Mouse (Mus musculus) spleen, adult 18-20 months (tissue): ENCODE data around the gene Ppp2r1b.

Experiments used
- DNase-seq, 2 experiments: peaks; one replicate each; pipeline ENCODE4 v3.0.0; 2022; ENCODE audit warnings: mixed read lengths in 2 of 2

Gene Ppp2r1b

DNA sequence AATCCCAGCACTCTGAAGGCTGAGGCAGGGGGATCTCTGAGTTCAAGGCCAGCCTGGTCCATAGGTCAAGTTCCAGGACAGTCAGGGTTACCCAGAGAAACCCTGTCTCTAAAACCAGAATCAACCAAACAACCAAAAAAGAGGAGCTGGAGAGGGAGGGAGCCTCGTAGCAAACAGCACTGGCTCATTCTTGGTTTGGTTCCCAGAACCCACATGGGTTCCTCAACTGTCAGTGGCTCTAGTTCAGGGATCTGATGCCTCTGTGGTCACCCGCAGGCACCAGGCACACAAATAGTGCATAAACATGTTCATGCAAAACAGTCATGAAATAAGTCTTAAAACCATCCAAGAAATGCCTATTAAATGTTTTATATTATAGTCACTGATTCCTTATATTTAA is 23.1 kb downstream of the Ppp2r1b start:
- DNase-seq, result no peak

DNA sequence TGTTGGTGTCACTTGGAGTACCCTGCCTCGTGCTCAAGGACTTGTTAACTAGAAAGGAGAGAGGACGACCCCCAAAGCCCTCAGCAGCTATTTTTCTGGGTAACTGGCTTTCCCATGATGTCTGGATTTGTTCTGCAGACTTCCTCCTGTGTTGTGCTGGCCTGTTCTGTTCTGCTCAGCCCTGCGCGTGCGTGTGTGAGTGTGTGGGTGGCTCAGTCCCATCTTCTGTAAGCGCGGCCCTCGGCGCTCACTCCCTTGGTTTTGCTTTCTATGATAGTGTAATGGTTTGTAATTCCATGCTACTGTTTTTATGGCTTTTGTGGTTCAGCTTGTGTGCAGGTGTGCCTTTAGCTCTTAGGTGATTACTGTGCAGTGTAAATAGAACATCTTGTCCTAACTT is 28.1 kb downstream of the Ppp2r1b start:
- no peak for DNase-seq

- no peak for DNase-seq
Measured at GRCm38 (mm10) chr9:50874031-50874430, 28.9 kb downstream of the Ppp2r1b start.

DNA sequence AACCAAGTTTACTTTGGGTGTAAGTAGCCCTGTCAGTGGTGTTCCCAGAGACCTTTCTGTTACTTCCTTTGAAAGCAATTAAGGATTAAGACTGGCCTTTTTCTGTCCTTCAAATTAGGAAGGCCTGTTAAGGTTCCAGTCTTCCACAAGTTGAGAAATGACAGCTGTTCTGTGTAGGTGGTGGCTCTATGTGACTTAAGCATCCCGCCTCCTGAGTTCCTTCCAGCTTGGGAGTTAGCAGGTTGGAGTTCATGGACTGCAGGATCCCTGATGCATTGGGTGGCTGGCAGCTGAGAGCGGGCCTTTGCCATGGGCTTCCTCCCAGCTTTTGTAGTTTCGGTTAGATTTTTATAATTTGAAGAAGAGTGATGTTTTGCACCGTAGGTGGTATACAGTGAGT is 30.4 kb downstream of the Ppp2r1b start:
- no peak for DNase-seq

DNA sequence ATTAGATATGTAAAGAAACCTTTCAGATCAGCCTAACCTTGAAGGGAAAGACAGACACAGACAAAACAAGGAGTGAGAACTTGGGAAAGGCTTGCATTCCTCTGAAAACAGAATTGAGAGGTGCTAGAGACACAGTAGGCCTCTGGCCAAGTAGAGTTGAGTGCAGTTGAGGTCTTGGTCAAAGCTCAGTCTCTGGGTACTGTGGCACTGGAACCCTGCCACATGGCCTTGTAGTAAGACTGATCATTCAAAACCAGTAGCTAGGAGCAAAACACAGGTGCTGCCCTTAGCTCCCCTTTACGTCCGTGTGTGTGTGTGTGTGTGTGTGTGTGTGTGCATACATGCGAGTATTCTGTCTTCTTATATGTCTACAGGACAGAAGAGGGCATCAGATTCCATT is 31.2 kb downstream of the Ppp2r1b start:
- no peak for DNase-seq

DNA sequence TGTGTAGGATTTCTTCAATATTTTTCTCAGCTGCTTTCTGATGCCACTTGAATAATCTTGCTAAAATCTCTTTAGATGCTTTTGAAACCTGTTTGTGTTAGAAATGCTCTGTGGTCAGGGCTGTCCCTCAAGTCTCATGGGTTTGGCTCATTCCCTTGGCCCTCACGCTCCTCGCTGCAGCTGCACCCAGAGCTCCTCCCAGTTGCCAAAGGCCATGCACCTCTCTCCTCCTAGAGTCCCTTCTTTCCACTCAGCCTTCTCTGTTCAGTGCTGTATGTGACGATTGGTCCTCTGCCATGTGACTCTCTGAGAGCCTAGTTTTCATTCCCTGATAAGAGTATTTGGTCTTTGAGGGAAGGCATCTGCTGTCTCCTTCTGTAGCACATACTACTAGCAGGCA is 32.3 kb downstream of the Ppp2r1b start:
- DNase-seq, result no peak

DNA sequence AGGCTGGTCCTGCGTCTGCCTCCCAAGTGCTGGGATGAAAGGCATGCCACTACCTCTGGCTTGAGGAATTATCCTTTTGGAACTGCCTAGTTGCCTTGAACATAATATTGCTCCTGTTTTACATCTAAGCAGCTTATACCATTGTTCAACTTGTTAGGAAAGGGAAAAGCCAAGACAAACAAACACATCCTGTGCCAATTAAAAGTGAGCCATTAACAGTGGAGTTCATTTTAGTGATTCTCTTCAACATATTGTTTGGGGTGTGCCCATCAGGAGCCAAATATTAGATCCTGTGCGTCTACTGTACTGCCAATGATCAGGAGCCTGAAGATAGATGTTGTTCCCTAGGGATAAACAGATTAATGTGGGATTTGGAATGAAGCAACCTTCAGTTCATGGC is 37.1 kb downstream of the Ppp2r1b start:
- DNase-seq, result no peak

DNA sequence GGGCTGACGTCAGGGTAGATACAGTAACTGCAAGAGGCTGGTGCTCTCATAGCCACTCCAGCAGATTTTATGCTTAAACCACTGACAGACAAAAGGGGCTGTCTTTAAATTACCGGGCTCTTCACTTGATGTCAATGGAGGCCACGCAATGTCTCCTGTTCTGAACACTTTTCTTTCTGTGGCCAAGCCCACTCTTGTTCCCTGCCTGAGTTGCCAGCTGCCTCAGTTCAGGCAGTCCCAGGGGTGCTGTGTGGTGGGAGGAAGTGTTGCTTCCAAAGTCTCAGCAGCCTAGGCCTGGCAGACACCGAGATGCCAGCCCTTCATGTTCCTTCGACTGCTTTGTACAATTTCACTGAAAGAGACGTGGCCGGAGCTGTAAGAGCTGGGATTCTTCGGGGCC is 39.0 kb downstream of the Ppp2r1b start:
- no peak for DNase-seq

GRCm38 (mm10) chr9:50884741-50885599 is 39.9 kb downstream of the Ppp2r1b start:
- no peak for DNase-seq

GRCm38 (mm10) chr9:50885600-50885987 is 40.5 kb downstream of the Ppp2r1b start:
- DNase-seq, result no peak

GRCm38 (mm10) chr9:50886870-50887269 is 41.8 kb downstream of the Ppp2r1b start:
- DNase-seq, result no peak

GRCm38 (mm10) chr9:50887351-50887750 is 42.2 kb downstream of the Ppp2r1b start:
- no peak for DNase-seq

GRCm38 (mm10) chr9:50889211-50889610 is 44.1 kb downstream of the Ppp2r1b start:
- DNase-seq, result no peak

DNA sequence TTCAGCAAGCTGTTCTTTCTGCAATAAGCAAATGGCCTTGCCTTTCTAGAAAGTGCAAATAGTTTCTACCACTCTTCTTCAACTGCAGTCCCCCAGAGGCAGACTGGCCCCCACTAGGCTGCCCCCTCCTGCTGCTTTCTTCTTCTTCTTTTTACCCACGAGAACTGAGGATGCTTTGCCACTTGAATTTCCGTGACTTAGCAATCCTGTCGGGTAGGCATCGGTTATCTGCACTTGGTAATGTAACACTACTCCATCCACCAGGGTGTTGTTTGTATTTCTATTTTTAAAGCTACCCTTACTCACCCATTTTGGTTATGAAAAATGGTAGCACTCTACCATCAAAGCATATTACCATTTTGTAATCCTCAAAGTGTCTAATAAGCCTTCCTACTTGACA is 44.9 kb downstream of the Ppp2r1b start:
- DNase-seq, result no peak

DNA sequence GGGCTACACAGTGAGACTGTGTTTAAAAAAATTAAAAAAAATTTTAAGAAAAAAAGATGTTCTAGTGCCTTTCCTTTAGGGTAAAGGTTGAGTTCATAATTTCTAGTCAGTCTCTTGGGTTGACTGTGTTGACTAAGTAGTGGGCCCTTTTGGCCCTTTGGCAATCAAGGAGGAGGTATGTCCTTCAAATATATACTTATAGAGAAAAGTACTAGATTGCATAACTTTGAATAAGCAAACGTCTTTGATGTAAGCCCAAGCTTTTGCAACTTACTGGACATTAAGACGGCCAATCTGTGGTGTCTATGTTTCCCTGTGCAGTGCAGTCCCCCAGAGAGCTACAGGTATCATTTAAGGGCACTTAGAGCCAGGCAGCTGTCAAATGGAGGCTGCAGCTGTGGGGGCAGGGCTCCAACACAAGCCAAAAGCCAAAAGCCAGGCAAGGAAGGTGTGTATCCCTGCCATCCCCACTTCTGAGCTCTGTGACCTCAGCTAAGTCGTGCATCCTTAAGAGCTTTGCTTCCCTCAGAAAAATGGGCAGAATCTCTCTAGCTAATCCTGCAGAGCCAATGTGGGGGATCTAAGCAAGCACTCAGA is 45.5 kb downstream of the Ppp2r1b start:
- DNase-seq, result no peak

- DNase-seq, result no peak
Measured at GRCm38 (mm10) chr9:50893665-50894064, 48.6 kb downstream of the Ppp2r1b start.

GRCm38 (mm10) chr9:50900026-50900920 is 55.2 kb downstream of the Ppp2r1b start:
- DNase-seq, result no peak

DNA sequence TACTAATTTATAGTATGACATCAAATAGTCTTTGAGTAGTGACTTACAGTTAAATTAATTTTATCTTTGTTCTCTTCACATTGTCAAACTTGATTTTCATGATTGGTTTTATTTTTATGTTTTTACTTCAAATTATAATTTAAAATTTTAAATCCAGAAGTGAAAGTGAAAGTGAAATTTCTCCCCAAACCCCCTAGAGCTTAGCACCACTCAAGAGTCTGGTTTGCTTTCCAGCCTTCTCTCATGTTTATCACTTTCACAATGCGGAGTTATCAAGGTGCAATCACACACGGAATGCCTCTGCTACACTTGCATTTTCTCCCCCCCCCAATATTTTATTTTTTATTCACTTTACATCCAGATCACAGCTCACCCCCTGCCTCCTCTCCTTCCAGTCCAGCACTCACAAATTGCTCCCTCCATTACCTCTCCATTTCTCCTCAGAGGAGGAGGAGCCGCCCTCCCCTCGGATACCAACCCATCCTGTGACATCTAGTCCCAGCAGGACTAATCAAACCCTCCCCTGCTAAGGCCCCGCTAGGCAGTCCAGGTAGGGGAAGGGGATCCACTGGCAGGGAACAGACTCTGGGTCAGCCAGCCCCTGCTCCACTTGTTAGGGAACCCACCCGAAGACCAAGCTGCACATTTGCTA is 59.2 kb downstream of the Ppp2r1b start:
- DNase-seq, result no peak

DNA sequence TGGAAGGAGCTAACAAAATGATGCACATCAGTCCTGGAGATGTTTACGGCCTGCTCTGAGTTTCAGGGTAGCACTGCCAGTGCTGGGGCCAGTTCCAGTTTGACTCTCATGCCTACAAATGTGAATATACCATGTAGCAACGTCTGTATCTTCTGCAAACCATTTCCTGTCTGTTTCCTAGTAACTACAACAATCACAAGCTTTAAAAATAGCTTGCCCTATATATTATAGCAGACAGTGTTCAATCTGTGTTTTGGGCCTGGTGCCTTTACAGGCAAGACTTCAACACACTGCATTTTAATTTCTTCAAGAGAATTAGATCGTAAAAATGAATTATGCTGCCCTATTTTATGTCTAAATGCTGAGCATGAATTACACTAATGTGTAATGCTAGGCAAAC is 60.2 kb downstream of the Ppp2r1b start:
- DNase-seq, result no peak

DNA sequence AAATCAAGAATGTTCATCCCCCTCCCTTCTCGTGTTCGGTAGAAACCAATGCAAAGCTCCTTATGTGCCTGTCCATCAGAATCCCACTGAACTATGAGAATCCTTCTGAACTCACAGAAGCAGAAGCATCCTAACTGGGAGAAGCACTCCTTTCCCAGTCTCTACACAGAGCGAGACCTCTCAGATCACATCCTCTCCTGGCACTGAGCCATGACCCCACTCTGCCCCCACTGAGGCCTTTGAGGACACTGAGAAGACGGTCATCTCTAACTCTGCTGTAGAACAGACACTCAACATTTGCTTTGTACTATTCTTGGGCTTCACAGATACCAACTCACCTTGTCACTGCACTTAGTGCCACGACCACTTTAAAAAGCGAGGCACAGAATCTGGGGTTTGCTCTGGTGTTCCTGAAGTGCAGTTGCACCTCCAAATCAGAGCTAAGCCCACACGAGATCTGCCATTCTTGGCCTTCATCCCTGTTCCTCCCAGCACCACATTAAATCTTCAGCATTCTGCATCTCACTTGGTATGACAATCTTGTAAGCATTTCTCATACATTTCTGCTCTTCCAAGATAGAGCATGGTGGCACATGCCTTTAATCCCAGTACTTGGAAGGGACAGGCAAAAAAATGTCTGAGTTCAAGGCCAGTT is 66.9 kb downstream of the Ppp2r1b start:
- DNase-seq, result no peak

DNA sequence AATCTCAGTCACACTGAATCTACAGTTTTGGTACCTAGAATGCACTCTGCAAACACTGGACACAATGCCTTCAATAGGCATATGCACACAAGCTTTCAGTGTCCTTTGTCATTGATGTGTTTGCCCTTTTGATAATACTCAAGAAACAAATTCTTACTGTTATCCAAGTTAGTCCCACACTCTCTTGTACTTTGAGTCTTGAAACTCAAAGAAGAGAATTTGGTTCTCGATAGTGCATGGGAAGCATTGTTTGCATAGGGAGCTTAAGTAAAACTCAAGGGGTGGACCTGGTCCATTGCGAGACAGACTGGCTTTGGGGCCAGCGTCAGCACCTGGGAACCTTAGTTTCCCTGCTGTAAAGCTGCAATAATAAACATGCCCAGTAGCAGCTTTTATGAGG is 73.0 kb downstream of the Ppp2r1b start:
- no peak for DNase-seq

- DNase-seq, result no peak
Measured at GRCm38 (mm10) chr9:50919554-50919953, 74.5 kb downstream of the Ppp2r1b start.
